Mouse (Mus musculus) stomach, postnatal 0 days (tissue): ENCODE measurements at regions not wholly inside any gene's neighbourhood (a gene's known extent, or its start where the extent isn't known, plus 50 kb on each side); places are given as distances from the start of the nearest gene placed in this dataset.

Experiments
- ATAC-seq: fragments of 200-750 bp; cut with Nextera tagmentation; 2 replicates; pipeline ENCODE4 v1.8.0; 2017; ENCODE audit not compliant: low FRiP score, low TSS enrichment
- DNase-seq: peaks from one replicate; pipeline ENCODE4 v3.0.0-alpha.2; 2016; ENCODE audit warnings: low spot score
- H3K27ac ChIP-seq: fragments of 300-500 bp; sonication (generic); replicated peaks from 2 replicates; pipeline ENCODE4 v1.5.1; 2014; ENCODE audit warnings: mild to moderate bottlenecking, control low read depth
- H3K27me3 ChIP-seq: fragments of 300-500 bp; sonication (generic); 2 replicates; pipeline ENCODE4 v1.6.1; 2014; ENCODE audit warnings: low read length; ENCODE audit not compliant: control insufficient read depth, insufficient read depth
- H3K36me3 ChIP-seq: fragments of 300-500 bp; sonication (generic); 2 replicates; pipeline ENCODE4 v1.6.1; 2014; ENCODE audit warnings: low read length, mixed read lengths; ENCODE audit not compliant: control insufficient read depth, insufficient read depth
- H3K4me1 ChIP-seq: fragments of 300-500 bp; sonication (generic); replicated peaks from 2 replicates; pipeline ENCODE4 v1.6.1; 2014; ENCODE audit warnings: antibody characterized with exemption; ENCODE audit not compliant: control insufficient read depth, insufficient read depth
- H3K4me2 ChIP-seq: fragments of 300-500 bp; sonication (generic); replicated peaks from 2 replicates; pipeline ENCODE4 v1.6.1; 2014; ENCODE audit warnings: low read depth, mild to moderate bottlenecking, control low read depth, moderate library complexity
- H3K4me3 ChIP-seq: fragments of 300-500 bp; sonication (generic); 2 replicates; pipeline ENCODE4 v1.5.1; 2014; ENCODE audit warnings: low read depth, low read length, control low read depth
- H3K9ac ChIP-seq: fragments of 300-500 bp; sonication (generic); 2 replicates; pipeline ENCODE4 v1.6.1; 2014; ENCODE audit warnings: mild to moderate bottlenecking, low read length, control low read depth, mixed read lengths
- H3K9me3 ChIP-seq: fragments of 300-500 bp; sonication (generic); 2 replicates; pipeline ENCODE4 v1.6.1; 2016; ENCODE audit warnings: low read length; ENCODE audit not compliant: control insufficient read depth
- CTCF ChIP-seq: IDR thresholded peaks from 2 replicates; pipeline ENCODE4 v1.5.1; 2016; ENCODE audit warnings: antibody characterized with exemption, low read depth, mild to moderate bottlenecking, moderate library complexity
- EP300 ChIP-seq: optimal IDR thresholded peaks from 2 replicates; pipeline ENCODE3; 2016; ENCODE audit warnings: antibody characterized with exemption
- WGBS: fragments of 180-500 bp; shearing (Covaris S2); extraction: QIAGEN DNeasy Blood & Tissue Kit; methylation state at CpG from one replicate; pipeline ENCODE4 v1.1.7; 2014; 5-methylcytosine and 5-hydroxymethylcytosine counted together

GRCm38 (mm10) chr8:31314692-31315358 lies 2113.7 kb upstream of the 5930422O12Rik start:
- Histone ChIP-seq H3K9me3 (no peaks in the 10 kb centered on the region), H3K36me3 (no peaks in the 10 kb centered on the region), H3K4me1 (no peaks in the 10 kb centered on the region), H3K27me3 (no peaks in the 10 kb centered on the region), H3K27ac (no peak overlapping the region), H3K4me2 (no peak overlapping the region), H3K4me3 (no peak overlapping the region), H3K9ac (no peak overlapping the region)
- ATAC-seq: no peak
- DNase-seq: no peak
- WGBS: 59% methylated on average over 5 of the region's 5 CpGs
- no peak for TF ChIP-seq CTCF
- TF ChIP-seq EP300: no peak

- TF ChIP-seq CTCF (no peak), EP300 (no peak)
- Histone ChIP-seq H3K4me1 (no peaks in the 10 kb centered on the region), H3K27ac (no peak overlapping the region), H3K4me2 (no peak overlapping the region), H3K27me3 (no peaks in the 10 kb centered on the region), H3K36me3 (no peaks in the 10 kb centered on the region), H3K9me3 (no peaks in the 10 kb centered on the region), H3K9ac (no peak overlapping the region), H3K4me3 (no peak overlapping the region)
- WGBS: 42% methylated on average over 8 of the region's 8 CpGs
- no peak for DNase-seq
- ATAC-seq: no peak
Measured at GRCm38 (mm10) chr8:31315359-31315705, 2113.2 kb upstream of the 5930422O12Rik start.

- H3K9me3 ChIP-seq: no peaks in the 10 kb centered on the region
- no peaks in the 10 kb centered on the region for H3K27me3 ChIP-seq
- no peaks in the 10 kb centered on the region for H3K36me3 ChIP-seq
- no peak overlapping the region for H3K27ac ChIP-seq
- no peak overlapping the region for H3K4me2 ChIP-seq
- TF ChIP-seq CTCF (no peak), EP300 (no peak)
- ATAC-seq (no peak), DNase-seq (no peak)
- no peaks in the 10 kb centered on the region for H3K4me1 ChIP-seq
- H3K4me3 ChIP-seq: no peak overlapping the region
- 82% methylated on average over 7 of the region's 7 CpGs for WGBS
- no peak overlapping the region for H3K9ac ChIP-seq
Measured at GRCm38 (mm10) chr8:31333545-31334297, 2094.8 kb upstream of the 5930422O12Rik start.

- no peak overlapping the region for H3K9ac ChIP-seq
Measured at GRCm38 (mm10) chr8:31348504-31348903, 2080.0 kb upstream of the 5930422O12Rik start.

GRCm38 (mm10) chr8:31369636-31370035 lies 2058.9 kb upstream of the 5930422O12Rik start:
- no peaks in the 10 kb centered on the region for H3K9me3 ChIP-seq
- no peaks in the 10 kb centered on the region for H3K27me3 ChIP-seq
- no peaks in the 10 kb centered on the region for H3K4me1 ChIP-seq
- DNase-seq (no peak), ATAC-seq (no peak)
- no peak for TF ChIP-seq CTCF
- TF ChIP-seq EP300: no peak
- no peak overlapping the region for H3K27ac ChIP-seq
- no peaks in the 10 kb centered on the region for H3K36me3 ChIP-seq
- H3K9ac ChIP-seq: no peak overlapping the region
- H3K4me2 ChIP-seq: no peak overlapping the region
- 70% methylated on average over 5 of the region's 5 CpGs for WGBS
- no peak overlapping the region for H3K4me3 ChIP-seq

More at GRCm38 (mm10) chr8:31348504-31348903, 2080.0 kb upstream of the 5930422O12Rik start:
- H3K9me3 ChIP-seq: no peaks in the 10 kb centered on the region
- TF ChIP-seq CTCF (no peak), EP300 (no peak)
- WGBS: 70% methylated on average over 4 of the region's 4 CpGs
- DNase-seq: no peak
- H3K4me2 ChIP-seq: no peak overlapping the region
- no peaks in the 10 kb centered on the region for H3K27me3 ChIP-seq
- no peaks in the 10 kb centered on the region for H3K4me1 ChIP-seq
- H3K4me3 ChIP-seq: no peak overlapping the region
- H3K27ac ChIP-seq: no peak overlapping the region
- no peaks in the 10 kb centered on the region for H3K36me3 ChIP-seq
- ATAC-seq: no peak

- no peak for ATAC-seq
- no peaks in the 10 kb centered on the region for H3K4me1 ChIP-seq
- no peak overlapping the region for H3K4me2 ChIP-seq
- no peaks in the 10 kb centered on the region for H3K36me3 ChIP-seq
- no peak overlapping the region for H3K9ac ChIP-seq
- H3K27ac ChIP-seq: no peak overlapping the region
- DNase-seq: no peak
- no peaks in the 10 kb centered on the region for H3K9me3 ChIP-seq
- 8% methylated on average over 3 of the region's 3 CpGs for WGBS
- no peak overlapping the region for H3K4me3 ChIP-seq
- TF ChIP-seq CTCF: peak; percentile 29
- no peak for TF ChIP-seq EP300
- no peaks in the 10 kb centered on the region for H3K27me3 ChIP-seq
Measured at GRCm38 (mm10) chr8:31370137-31371010, 2058.1 kb upstream of the 5930422O12Rik start.
